ENCODE assay signal across 38 mouse cellular contexts in genomic region chr11:43604207-43604606, GRCm38 (mm10). TPM values are rescaled to one million over a fixed set of nuclear protein-coding genes. Genes with fewer than 3 reads are reported as not detected.
"Had no signal": no experiment of that assay in that cellular context is flagged by ENCODE, and none has a peak within 500 bp of the region (broad histone marks: within the 10 kb centered on the region; RNA-seq: fewer than 3 reads in every experiment).

No protein-coding gene starts in this region.

- H3K9me3 ChIP-seq: heart, embryonic 10.5 days; heart, embryonic 12.5 days; heart, embryonic 13.5 days; heart, embryonic 15.5 days; hindbrain, embryonic 10.5 days; hindbrain, embryonic 12.5 days; hindbrain, embryonic 13.5 days; hindbrain, embryonic 15.5 days; kidney, embryonic 15.5 days had no signal

- H3K4me3 ChIP-seq: heart, embryonic 10.5 days; heart, embryonic 12.5 days; heart, embryonic 13.5 days; heart, embryonic 15.5 days; hindbrain, embryonic 10.5 days; hindbrain, embryonic 12.5 days; hindbrain, embryonic 13.5 days; hindbrain, embryonic 15.5 days; kidney, embryonic 15.5 days; layer of hippocampus, adult 2 months; left cerebral cortex, adult 2 months had no signal

- H3K27me3 ChIP-seq: heart, embryonic 12.5 days; heart, embryonic 13.5 days; heart, embryonic 15.5 days; hindbrain, embryonic 12.5 days; hindbrain, embryonic 13.5 days; hindbrain, embryonic 15.5 days; kidney, embryonic 15.5 days had no signal

- H3K27ac ChIP-seq: heart, embryonic 10.5 days; heart, embryonic 13.5 days; heart, embryonic 15.5 days; hindbrain, embryonic 10.5 days; hindbrain, embryonic 12.5 days; hindbrain, embryonic 13.5 days; hindbrain, embryonic 14.5 days; hindbrain, embryonic 15.5 days; hindbrain, postnatal 0 days; kidney, embryonic 15.5 days; kidney, postnatal 0 days; layer of hippocampus, adult 2 months; left cerebral cortex, adult 2 months had no signal

- ATAC-seq: hindbrain, embryonic 16.5 days; hindbrain, postnatal 0 days; inflammation-experienced regulatory T-cells, adult 6 months had no signal

- H3K9ac ChIP-seq: heart, embryonic 12.5 days; heart, embryonic 13.5 days; heart, embryonic 15.5 days; hindbrain, embryonic 12.5 days; hindbrain, embryonic 13.5 days; hindbrain, embryonic 14.5 days; hindbrain, embryonic 15.5 days; kidney, embryonic 15.5 days had no signal

- H3K4me1 ChIP-seq: heart, embryonic 15.5 days; hindbrain, embryonic 10.5 days; hindbrain, embryonic 12.5 days had no signal

- H3K4me2 ChIP-seq: heart, embryonic 11.5 days; heart, embryonic 12.5 days; heart, embryonic 13.5 days; heart, embryonic 15.5 days; hindbrain, embryonic 12.5 days; hindbrain, embryonic 13.5 days; hindbrain, embryonic 14.5 days; hindbrain, embryonic 15.5 days; kidney, embryonic 15.5 days had no signal

- H3K36me3 ChIP-seq: heart, embryonic 10.5 days; heart, embryonic 12.5 days; heart, embryonic 13.5 days; heart, embryonic 15.5 days; hindbrain, embryonic 10.5 days; hindbrain, embryonic 12.5 days; hindbrain, embryonic 13.5 days; hindbrain, embryonic 15.5 days; kidney, embryonic 15.5 days had no signal

- DNase-seq: heart, postnatal 10 days; heart, postnatal 14 days; heart, postnatal 36 days; heart, postnatal 4 days; kidney, adult 11 months; kidney, adult 18-20 months; kidney, adult 2 months; kidney, adult 8-10 months; kidney, adult 9 months; kidney, postnatal 10 days; kidney, postnatal 14 days; kidney, postnatal 25 days; kidney, postnatal 36 days; kidney, postnatal 4 days; layer of hippocampus, adult 9-11 months; layer of hippocampus, postnatal 36 days had no signal

RNA-seq across cellular contexts. Expression of gene Fabp6, which starts 2.9 kb away (rescaled TPM):
- polyA plus RNA-seq: heart, embryonic 10.5 days; heart, embryonic 11.5 days; heart, embryonic 12.5 days; heart, embryonic 13.5 days; heart, embryonic 14.5 days; heart, embryonic 15.5 days; heart, postnatal 0 days; hindbrain, embryonic 10.5 days; hindbrain, embryonic 11.5 days; hindbrain, embryonic 12.5 days; hindbrain, embryonic 13.5 days; hindbrain, embryonic 14.5 days; hindbrain, embryonic 15.5 days; hindbrain, embryonic 16.5 days; hindbrain, postnatal 0 days; inflammation-experienced regulatory T-cells, adult 6 months; kidney, adult 2 months; kidney, embryonic 14.5 days; kidney, embryonic 15.5 days; kidney, embryonic 16.5 days had no signal
